Mouse (Mus musculus) subcutaneous adipose tissue, adult 2 months (tissue): ENCODE results near the gene 2410004P03Rik. TPM values are rescaled to one million over a fixed set of nuclear protein-coding genes. Genes with fewer than 3 reads are reported as not detected.

Source experiments
- polyA plus RNA-seq: library from polyadenylated mRNA; depleted of rRNA; stranded (reverse); fragments of >200 nt; gene quantifications from 2 replicates; pipeline ENCODE4 v1.2.3, GENCODE M21; 2012; ENCODE audit warnings: low replicate concordance; rRNA removed

The 2410004P03Rik gene
- 0.42 and 0.51 TPM in 2 replicates for polyA plus RNA-seq

DNA sequence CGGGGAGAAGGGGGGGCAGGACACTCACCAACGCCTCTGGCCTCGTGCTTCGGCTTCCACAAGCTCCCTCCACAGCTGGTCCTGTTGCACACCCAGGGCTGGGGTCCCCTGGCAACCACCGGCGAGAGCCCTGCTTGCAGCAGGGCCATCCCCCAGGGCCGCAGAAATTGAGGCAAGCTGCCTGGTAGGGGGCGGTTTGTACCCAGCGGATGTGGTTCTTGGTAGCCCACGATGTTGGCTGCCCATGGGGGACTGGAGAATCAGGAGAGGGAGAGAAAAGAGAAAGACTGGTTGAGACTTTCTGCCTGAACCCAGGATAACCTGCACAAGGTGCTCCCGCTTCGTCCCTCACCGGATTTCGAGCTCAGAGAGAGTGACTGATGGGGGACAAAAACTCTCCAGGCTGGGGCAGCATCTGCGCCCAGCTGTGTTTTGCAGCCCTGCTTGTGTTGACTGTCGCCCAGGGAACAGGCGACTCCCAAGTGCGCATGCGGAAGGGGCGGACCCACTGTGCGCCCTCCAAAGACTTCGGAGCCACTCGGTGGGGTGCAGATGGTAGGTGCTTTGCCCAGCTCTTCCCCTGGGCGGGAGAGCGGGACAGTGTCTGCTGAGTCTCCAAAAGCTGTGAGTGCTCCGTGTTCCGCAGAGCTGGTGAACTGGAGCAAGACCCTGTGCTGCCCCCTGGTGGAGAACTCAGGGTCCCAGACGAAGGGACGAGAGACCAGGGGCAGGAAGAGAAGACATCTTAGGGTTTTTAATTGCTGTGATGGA is at the start of gene 2410004P03Rik:
2410004P03Rik (minus strand) TSS at position 628 of the 771 bp plus-strand sequence.

GRCm38 (mm10) chr12:16999739-17000497 is 11.6 kb downstream of the 2410004P03Rik start, which contains the start of gene Pqlc3:
TSS of gene Pqlc3 (minus strand) at chr12:17000408.

Other genes with a start within 250 kb of the 2410004P03Rik start
- 0.57 and 26.9 TPM in 2 replicates for gene Greb1, start 210.8 kb downstream of the 2410004P03Rik start, polyA plus RNA-seq
- gene E2f6, start 200.8 kb downstream of the 2410004P03Rik start, polyA plus RNA-seq: 21.6 and 26.9 TPM in 2 replicates
- 10.1 and 12.9 TPM in 2 replicates for gene Rock2, start 116.8 kb downstream of the 2410004P03Rik start, polyA plus RNA-seq
- 62.9 and 93.3 TPM in 2 replicates for gene Pqlc3, start 11.3 kb downstream of the 2410004P03Rik start, polyA plus RNA-seq
- gene Kcnf1, start 165.2 kb upstream of the 2410004P03Rik start, polyA plus RNA-seq: 0.01 and 2.2 TPM in 2 replicates